Mouse (Mus musculus): Measurements from ENCODE around the gene D10Wsu102e.

- no peak for TF ChIP-seq CTCF (IDR thresholded peaks at IDR 0.05; ENCODE audit: low read depth, low read length)
- no peak for TF ChIP-seq POLR2A (IDR thresholded peaks at IDR 0.05; ENCODE audit: borderline replicate concordance, low read depth, low read length)
Observed at GRCm38 (mm10) chr10:83378083-83378833, 18.2 kb downstream of the D10Wsu102e start.

All from bone marrow macrophage, adult 2 months (primary cell).